Mouse (Mus musculus): ENCODE data around the gene Kbtbd13.

Kbtbd13 gene

DNA sequence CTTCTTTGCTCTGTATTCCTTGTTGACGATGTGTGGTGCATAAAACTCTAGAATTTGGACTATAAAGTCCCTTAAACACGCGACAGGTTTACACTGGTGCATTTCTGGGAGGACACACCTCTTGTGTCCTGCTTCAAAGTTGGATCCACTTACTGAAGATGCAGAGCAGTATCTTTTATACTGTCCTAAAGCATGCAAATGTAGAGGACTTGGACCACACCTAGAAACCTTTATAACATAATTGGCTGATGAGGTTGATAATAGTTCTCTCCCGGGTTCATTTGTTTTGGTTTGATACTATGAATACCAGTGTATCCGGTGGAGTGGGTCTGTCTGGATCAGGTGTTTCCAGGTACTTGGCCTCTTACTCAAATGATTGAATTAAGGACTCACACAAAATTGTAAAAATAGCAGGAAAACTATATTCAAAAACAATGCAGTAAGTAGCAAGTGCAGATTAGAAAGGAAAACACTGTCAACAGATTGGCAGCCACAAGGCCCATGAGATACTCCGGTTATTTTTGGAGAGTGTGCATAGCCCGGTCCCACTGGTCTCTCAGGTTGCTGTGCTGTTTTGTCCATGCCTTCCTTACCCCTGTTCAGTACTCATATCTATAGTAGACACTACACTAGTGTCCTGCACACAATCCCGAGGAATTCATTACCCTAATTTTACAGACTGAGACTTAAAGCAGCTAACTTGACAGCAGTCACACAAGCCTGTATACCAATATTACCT, 44.2 kb downstream of the Kbtbd13 start:
- peak; percentile 62 for DNase-seq (ENCODE audit: low read depth, low spot score)

DNA sequence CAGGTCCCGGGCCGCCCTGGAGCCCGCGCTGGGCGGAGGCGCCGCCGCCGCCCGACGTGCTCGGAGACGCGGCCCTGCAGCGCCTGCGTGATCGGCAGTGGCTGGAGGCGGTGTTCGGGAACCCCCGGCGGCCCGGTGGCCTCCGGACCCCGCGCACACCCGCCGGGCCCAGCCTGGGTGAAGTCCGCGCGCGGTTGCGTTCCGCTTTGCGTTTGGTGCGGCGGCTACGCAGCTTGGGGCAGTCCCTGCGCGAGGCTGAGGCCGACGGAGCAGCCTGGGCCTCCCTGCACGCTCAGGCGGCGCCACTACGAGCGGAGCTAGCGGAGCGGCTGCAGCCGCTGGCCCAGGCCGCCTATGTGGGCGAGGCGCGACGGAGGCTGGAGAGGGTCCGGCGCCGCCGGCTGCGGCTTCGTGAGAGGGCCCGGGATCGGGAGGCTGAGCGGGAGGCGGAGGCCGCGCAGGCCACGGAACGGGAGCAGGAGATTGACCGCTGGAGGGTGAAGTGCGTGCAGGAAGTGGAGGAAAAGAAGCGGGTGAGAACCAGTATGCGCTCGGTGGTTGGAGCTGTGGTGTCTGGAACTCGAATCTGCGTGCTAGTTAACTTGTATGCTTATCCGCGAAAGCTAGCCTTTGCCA, 44.9 kb downstream of the Kbtbd13 start:
- peak; percentile 39 for DNase-seq (ENCODE audit: low read depth, low spot score)

DNA sequence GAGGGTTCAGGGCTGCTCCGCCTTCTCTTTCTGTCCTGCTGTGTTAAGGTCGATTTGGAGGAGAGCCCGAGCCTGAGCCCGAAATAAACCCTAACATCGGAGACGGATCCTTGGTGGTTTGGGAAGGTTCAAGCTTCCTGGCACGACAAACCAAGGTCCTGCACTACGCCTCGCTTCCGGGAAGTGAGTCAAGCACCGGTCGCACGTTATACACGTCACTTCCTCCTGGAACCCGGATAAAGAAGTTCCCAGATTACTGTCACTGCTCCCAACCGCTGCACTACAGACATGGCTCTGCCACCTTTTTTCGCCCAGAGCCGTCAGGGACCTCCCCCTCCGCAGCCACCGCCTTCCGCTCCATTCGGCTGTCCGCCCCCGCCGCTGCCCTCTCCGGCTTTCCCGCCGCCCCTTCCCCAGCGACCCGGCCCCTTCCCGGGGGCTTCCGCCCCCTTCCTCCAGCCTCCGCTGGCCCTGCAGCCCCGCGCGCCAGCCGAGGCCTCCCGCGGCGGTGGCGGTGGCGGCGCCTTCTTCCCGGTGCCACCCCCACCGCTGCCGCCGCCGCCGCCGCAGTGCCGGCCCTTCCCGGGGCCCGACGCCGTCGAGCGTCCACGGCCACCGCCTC, 45.5 kb downstream of the Kbtbd13 start, which contains the start of gene Pdcd7:
Gene Pdcd7, plus strand, starts transcription at position 251 of the 622 bp plus-strand sequence.
- peak; percentile 98 for DNase-seq (ENCODE audit: low read depth, low spot score)

DNA sequence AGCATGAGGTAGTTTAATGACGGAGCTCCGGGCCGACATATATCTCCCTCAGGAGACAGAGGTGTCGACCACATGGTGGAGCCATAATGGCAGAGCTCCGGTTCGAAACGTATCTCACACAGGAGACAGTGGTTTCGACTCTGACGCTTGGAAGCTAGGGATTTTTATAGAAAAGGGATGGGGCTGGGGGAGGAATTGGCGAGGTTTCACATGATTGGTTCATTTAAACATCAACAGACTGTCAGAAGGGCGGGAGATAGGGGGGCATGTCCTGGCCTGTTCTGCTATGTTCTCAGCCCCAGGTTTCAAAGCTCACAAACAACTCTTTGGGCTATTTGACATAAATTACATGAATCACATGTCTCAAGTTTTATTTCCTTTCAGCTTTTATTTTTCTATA, 46.0 kb downstream of the Kbtbd13 start:
- DNase-seq (ENCODE audit: low read depth, low spot score) = peak; percentile 27

DNA sequence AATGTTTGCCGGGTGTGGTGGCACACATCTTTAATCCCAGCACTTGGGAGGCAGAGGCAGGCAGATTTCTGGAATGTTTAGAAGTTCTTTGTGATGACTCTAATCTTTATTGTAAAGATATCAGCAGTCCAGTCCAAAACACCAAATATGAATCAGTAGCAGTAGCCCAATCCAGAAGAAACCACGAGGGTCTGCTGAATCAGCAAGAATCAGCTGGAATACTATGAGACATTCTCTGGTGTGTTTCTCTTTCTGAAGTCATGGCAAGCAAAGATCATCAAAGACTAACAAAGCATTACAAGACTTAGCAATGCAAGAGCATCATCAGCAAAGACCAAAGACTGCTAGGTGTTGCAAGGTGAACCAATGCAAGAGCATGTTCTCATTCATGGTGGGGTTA, 51.0 kb downstream of the Kbtbd13 start:
- DNase-seq (ENCODE audit: low read depth, low spot score) = no peak

DNA sequence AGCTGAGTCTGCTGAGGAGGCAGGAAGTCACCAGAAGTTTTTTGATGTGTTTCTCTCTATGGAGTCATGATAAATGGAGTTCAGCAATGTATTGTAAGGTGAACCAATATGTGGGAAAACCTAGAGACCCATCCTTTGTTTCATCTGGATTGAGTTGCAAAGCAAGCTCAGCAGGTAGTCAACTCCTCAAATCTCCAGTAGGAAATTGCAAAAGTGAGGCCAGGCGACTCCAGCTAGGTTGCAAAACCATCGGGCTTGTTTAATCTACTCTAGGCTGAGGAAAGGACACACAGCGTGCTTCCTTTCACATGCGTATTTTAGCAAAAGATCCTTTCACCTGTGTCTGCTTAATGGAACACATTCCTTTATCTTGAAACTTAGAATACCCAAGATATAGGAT, 52.3 kb downstream of the Kbtbd13 start:
- peak; percentile 81 for DNase-seq (ENCODE audit: low read depth, low spot score)

Measured in ES-CJ7 (cell line).